Mouse (Mus musculus) heart, embryonic 11.5 days (tissue): ENCODE results near the gene Wdr20. TPM values are rescaled to one million over a fixed set of nuclear protein-coding genes. Genes with fewer than 3 reads are reported as not detected.
"Not testable (repeated sequence)": the region's sequence is repeated elsewhere in the genome, so short reads cannot be mapped to it uniquely, and the experiment has no call there.

Experiments used
- ATAC-seq: fragments of 200-750 bp; cut with Nextera tagmentation; replicated peaks from 2 replicates; pipeline ENCODE4 v1.8.0; 2017; ENCODE audit warnings: moderate library complexity; ENCODE audit not compliant: insufficient number of reproducible peaks, low FRiP score, low TSS enrichment
- H3K27ac ChIP-seq: fragments of 300-500 bp; sonication (generic); 2 replicates; pipeline ENCODE4 v1.5.1; 2014; ENCODE audit warnings: mild to moderate bottlenecking, low read depth, low read length
- H3K27me3 ChIP-seq: fragments of 300-500 bp; sonication (generic); 2 replicates; pipeline ENCODE4 v1.6.1; 2014; ENCODE audit warnings: mild to moderate bottlenecking, low read length, mixed read lengths; ENCODE audit not compliant: control insufficient read depth, insufficient read depth
- H3K36me3 ChIP-seq: fragments of 300-500 bp; sonication (generic); 2 replicates; pipeline ENCODE4 v1.6.1; 2014; ENCODE audit warnings: mild to moderate bottlenecking, low read length, moderate library complexity, mixed read lengths; ENCODE audit not compliant: control insufficient read depth, insufficient read depth
- H3K4me1 ChIP-seq: fragments of 300-500 bp; sonication (generic); 2 replicates; pipeline ENCODE4 v1.6.1; 2014; ENCODE audit warnings: low read length; ENCODE audit not compliant: control insufficient read depth, insufficient read depth
- H3K4me2 ChIP-seq: fragments of 300-500 bp; sonication (generic); 2 replicates; pipeline ENCODE4 v1.6.1; 2014; ENCODE audit warnings: mild to moderate bottlenecking, moderate library complexity
- H3K4me3 ChIP-seq: fragments of 300-500 bp; sonication (generic); 2 replicates; pipeline ENCODE4 v1.5.1; 2014; ENCODE audit warnings: low read depth, low read length
- H3K9ac ChIP-seq: fragments of 300-500 bp; sonication (generic); 2 replicates; pipeline ENCODE4 v1.6.1; 2014; ENCODE audit warnings: mild to moderate bottlenecking, low read depth, low read length, moderate library complexity
- H3K9me3 ChIP-seq: fragments of 300-500 bp; sonication (generic); replicated peaks from 2 replicates; pipeline ENCODE4 v1.6.1; 2016; ENCODE audit warnings: low read length; ENCODE audit not compliant: control insufficient read depth
- WGBS: fragments of 180-500 bp; shearing (Covaris S2); extraction: QIAGEN DNeasy Blood & Tissue Kit; methylation state at CpG from one replicate; pipeline ENCODE4 v1.1.7; 2014; ENCODE audit not compliant: insufficient replicate concordance; 5-methylcytosine and 5-hydroxymethylcytosine counted together
- polyA plus RNA-seq: library from polyadenylated mRNA; unstranded; fragments of >200 nt; fragmentation: Nextera tagmentation; extraction: Ambion mirVana; gene quantifications from 2 replicates; pipeline ENCODE4 v1.2.1, GENCODE M21; 2014

Wdr20 gene
- polyA plus RNA-seq, 1 experiment from 2014 or later: 15.2 TPM

- ATAC-seq: no peak
- H3K27ac ChIP-seq: no peak overlapping the region
- peaks cover 24% of the 10 kb centered on the region for H3K4me1 ChIP-seq
Measured at GRCm38 (mm10) chr12:110698080-110698479, 39.7 kb upstream of the Wdr20 start.

DNA sequence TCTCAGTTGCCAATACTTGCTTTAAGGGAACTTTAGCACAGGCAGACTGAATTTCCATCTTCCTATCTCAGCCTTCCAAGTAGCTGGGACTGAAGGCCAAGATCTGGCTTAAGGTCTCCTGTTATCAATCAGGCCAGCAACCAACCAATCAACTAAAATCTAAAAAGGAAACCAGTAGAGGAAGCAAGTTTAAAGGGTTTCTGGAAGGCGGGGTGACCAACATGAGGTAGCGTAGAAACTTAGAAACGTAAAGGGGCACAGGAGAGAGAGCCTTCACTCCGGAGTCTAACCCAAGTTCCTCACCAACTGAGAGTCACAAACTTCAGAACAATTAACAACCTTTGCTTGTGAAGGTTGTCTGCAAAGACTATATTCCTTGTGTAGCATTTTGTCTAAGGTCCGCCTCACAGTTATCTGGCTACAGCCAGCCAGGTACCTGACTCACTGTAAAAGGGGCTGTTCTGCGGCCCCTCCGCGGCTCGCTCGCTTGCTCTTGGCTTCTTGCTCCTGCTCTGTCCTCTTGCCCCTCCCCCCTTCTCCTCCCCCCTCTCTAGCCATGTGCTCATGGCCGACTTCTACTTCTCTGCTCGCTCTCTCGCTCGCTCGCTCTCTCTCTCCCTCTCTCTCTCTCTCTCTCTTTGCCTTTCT is 39.1 kb upstream of the Wdr20 start:
- no peak for ATAC-seq
- H3K4me1 ChIP-seq: peaks cover 28% of the 10 kb centered on the region

More at GRCm38 (mm10) chr12:110698080-110698479, 39.7 kb upstream of the Wdr20 start:
- Histone ChIP-seq H3K36me3 (peaks cover 4% of the 10 kb centered on the region; the same call in 1 of the 2 replicates), H3K4me2 (0 out of 2 replicates have a peak overlapping the region, but pooled peaks have one; percentile 45), H3K27me3 (no peaks in the 10 kb centered on the region), H3K4me3 (no peak overlapping the region), H3K9ac (peak overlapping the region; percentile 58; the same call in 1 of the 2 replicates), H3K9me3 (no peaks in the 10 kb centered on the region)
- WGBS: 77% methylated on average over 1 of the region's 1 CpGs

DNA sequence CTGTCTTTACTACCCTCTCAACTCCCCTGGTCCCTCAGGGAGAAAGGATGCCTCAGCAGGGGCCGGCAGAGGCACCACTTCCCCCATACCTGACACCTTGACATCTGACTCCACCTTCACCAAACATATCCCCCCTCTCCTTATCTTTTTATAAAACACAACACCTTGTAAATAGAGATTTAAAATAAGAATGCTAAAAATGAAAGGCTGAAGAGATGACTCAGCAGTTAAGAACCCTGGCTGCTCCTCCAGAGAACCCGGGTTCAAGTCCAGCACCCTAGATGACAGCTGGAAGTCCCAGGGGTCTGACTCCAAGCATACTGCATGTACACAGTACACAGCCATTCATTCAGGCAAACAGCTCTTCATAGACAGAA is 38.6 kb upstream of the Wdr20 start:
- no peak for ATAC-seq
- peak overlapping the region; percentile 45 for H3K4me2 ChIP-seq
- no peaks in the 10 kb centered on the region for H3K9me3 ChIP-seq
- peak overlapping the region; percentile 58 for H3K9ac ChIP-seq
- WGBS: 44% methylated on average over 2 of the region's 2 CpGs
- peak overlapping the region; percentile 41; the same call in 1 of the 2 replicates for H3K27ac ChIP-seq
- H3K27me3 ChIP-seq: no peaks in the 10 kb centered on the region
- peaks cover 28% of the 10 kb centered on the region for H3K4me1 ChIP-seq
- peaks cover 4% of the 10 kb centered on the region; the same call in 1 of the 2 replicates for H3K36me3 ChIP-seq
- no peak overlapping the region for H3K4me3 ChIP-seq

More for the DNA sequence above, 39.1 kb upstream of the Wdr20 start:
- Histone ChIP-seq H3K4me3 (peak overlapping the region; percentile 5; the same call in 1 of the 2 replicates), H3K9me3 (no peaks in the 10 kb centered on the region), H3K4me2 (peak overlapping the region; percentile 45), H3K27me3 (no peaks in the 10 kb centered on the region), H3K9ac (peak overlapping the region; percentile 58), H3K27ac (peak overlapping the region; percentile 41; the same call in 1 of the 2 replicates), H3K36me3 (peaks cover 4% of the 10 kb centered on the region; the same call in 1 of the 2 replicates)
- 24% methylated on average over 15 of the region's 15 CpGs for WGBS

DNA sequence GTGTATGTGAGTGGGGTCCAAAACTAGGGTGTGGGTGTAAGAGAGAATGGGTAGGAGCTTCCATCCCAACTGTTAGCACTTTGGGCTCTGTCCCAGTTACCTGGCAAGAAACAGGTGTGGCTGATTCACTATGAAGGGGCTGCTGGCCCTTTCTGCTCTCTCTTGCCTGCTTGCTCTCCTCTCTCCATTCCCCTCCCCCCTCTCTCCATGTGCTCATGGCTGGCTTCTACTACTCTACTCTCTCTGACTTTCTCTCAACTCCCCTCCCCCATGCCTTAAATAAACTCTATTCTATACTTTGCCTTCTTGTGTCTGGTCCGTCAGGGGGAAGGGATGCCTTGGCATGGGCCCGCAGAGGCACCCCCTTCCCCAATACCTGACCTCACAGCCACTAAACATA is 37.0 kb upstream of the Wdr20 start:
- 53% methylated on average over 2 of the region's 2 CpGs for WGBS
- Histone ChIP-seq H3K27me3 (no peaks in the 10 kb centered on the region), H3K4me2 (no peak overlapping the region), H3K4me3 (no peak overlapping the region), H3K4me1 (peaks cover 20% of the 10 kb centered on the region), H3K9me3 (no peaks in the 10 kb centered on the region), H3K9ac (peak overlapping the region; percentile 7; the same call in 1 of the 2 replicates), H3K36me3 (no peaks in the 10 kb centered on the region), H3K27ac (no peak overlapping the region)
- no peak for ATAC-seq

- not testable (repeated sequence) for ATAC-seq, H3K9me3 ChIP-seq, H3K4me3 ChIP-seq, H3K27ac ChIP-seq, H3K36me3 ChIP-seq, H3K27me3 ChIP-seq, H3K4me2 ChIP-seq
- 34% methylated on average over 3 of the region's 3 CpGs for WGBS
- H3K4me1 ChIP-seq: peaks cover 20% of the 10 kb centered on the region
- H3K9ac ChIP-seq: 0 out of 2 replicates have a peak overlapping the region, but pooled peaks have one; percentile 22
Measured at GRCm38 (mm10) chr12:110701363-110701762, 36.4 kb upstream of the Wdr20 start.

DNA sequence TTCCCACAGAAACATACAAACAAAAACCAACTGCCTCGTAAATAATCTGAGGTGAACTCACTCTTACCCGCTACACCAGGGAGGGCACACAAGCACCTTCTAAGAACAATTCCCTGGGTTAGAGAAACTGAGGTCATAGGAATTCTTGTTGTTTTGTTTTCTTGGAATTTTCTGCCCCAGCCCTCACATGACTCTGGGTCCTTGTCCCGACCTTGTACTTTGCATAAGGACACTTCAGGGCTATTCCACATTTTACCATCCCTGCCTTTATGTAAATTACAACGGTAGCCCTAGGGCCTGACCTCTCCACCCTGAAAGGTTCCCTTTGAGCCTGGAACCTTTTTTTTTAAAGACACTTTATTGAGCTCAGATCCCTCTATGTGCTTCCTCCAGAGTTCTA is 35.2 kb upstream of the Wdr20 start, which contains the start of gene Hsp90aa1:
Hsp90aa1 (minus strand) TSS at position 173 of the 400 bp plus-strand sequence.
- Histone ChIP-seq H3K27ac (no peak within 1 kb of the TSS; the same call in 1 of the 2 replicates), H3K36me3 (no peaks in the 10 kb centered on the region), H3K27me3 (no peaks in the 10 kb centered on the region), H3K9ac (0 out of 2 replicates have a peak within 1 kb of the TSS, but pooled peaks have one; percentile 22), H3K4me2 (peak within 1 kb of the TSS; percentile 6; the same call in 1 of the 2 replicates), H3K9me3 (no peaks in the 10 kb centered on the region), H3K4me3 (no peak within 1 kb of the TSS), H3K4me1 (peaks cover 21% of the 10 kb centered on the region)
- ATAC-seq: no peak
- WGBS: 50% methylated on average over 4 of the region's 4 CpGs

- H3K27ac ChIP-seq: no peak overlapping the region
- ATAC-seq: 0 out of 2 replicates have a peak, but pooled peaks have one; percentile 32
- peaks cover 21% of the 10 kb centered on the region for H3K4me1 ChIP-seq
- H3K36me3 ChIP-seq: no peaks in the 10 kb centered on the region
- no peaks in the 10 kb centered on the region for H3K9me3 ChIP-seq
- 20% methylated on average over 8 of the region's 8 CpGs for WGBS
- 0 out of 2 replicates have a peak overlapping the region, but pooled peaks have one; percentile 4 for H3K9ac ChIP-seq
- peak overlapping the region; percentile 6; the same call in 1 of the 2 replicates for H3K4me2 ChIP-seq
- no peak overlapping the region for H3K4me3 ChIP-seq
- H3K27me3 ChIP-seq: no peaks in the 10 kb centered on the region
Measured at GRCm38 (mm10) chr12:110703008-110703471, 34.7 kb upstream of the Wdr20 start.

DNA sequence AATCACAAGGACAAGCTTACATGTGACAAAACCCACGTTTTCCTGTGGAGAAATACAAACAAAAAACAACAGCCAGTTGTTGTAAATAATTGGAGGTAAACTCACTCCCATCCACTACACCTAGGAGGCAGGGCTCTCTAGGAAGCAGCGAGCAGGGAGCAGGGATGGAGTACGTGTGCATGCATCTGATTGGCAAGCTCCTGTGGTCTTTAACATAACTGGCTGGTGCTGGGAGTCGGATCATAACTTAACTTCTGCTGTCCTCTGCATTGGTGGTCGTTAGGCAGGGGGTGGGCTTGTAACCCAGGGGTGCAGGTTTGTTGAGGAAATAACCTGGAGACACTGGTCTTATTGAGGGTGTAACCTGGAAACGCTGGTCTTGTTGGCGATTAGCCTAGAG is 34.1 kb upstream of the Wdr20 start:
- Histone ChIP-seq H3K27ac (no peak overlapping the region), H3K9me3 (no peaks in the 10 kb centered on the region), H3K36me3 (no peaks in the 10 kb centered on the region), H3K9ac (no peak overlapping the region), H3K4me2 (no peak overlapping the region), H3K4me3 (no peak overlapping the region), H3K27me3 (no peaks in the 10 kb centered on the region), H3K4me1 (peaks cover 18% of the 10 kb centered on the region)
- no peak for ATAC-seq
- 66% methylated on average over 7 of the region's 7 CpGs for WGBS
